Mouse (Mus musculus): ENCODE measurements around the gene Glud1.

Glud1 gene

DNA sequence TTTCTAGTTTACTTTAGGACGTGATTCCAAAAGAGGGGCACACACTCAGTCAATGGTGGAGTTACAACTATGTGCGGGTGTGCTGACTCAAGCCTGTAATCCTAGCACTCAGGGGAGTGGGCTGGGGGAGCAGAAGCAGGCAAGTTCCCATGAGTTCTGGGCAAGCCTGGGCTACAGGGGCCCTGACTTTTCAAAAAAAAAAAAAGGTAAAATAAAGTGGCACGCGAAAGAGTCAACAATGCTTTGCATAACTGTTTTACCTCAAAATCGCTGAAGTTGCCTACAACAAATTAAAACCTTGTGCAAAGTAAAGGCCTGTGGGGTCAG, 657 bp upstream of the Glud1 start:
- in situ Hi-C loops (cut with MboI; ENCODE audit: unreplicated experiment in 2 of 2), result loop anchor here in 1 of 2 experiments (25.0 kb wide), 1 partner anchor 1123 kb away; the partner anchor contains the start of gene Wdfy4

- in situ Hi-C loops (cut with MboI; ENCODE audit: unreplicated experiment in 2 of 2), result loop anchor here in 1 of 2 experiments (25.0 kb wide), 1 partner anchor 1124 kb away; the partner anchor contains the start of gene Wdfy4
Measured at GRCm38 (mm10) chr14:34311021-34311631, 599 bp downstream of the Glud1 start.

GRCm38 (mm10) chr14:34311691-34312090, 1.2 kb downstream of the Glud1 start:
- in situ Hi-C loops (cut with MboI; ENCODE audit: unreplicated experiment in 2 of 2), result loop anchor here in 1 of 2 experiments (25.0 kb wide), 1 partner anchor 1124 kb away; the partner anchor contains the start of gene Wdfy4

GRCm38 (mm10) chr14:34312339-34313048, 2.0 kb downstream of the Glud1 start:
- in situ Hi-C loops (cut with MboI; ENCODE audit: unreplicated experiment in 2 of 2), result loop anchor here in 1 of 2 experiments (25.0 kb wide), 1 partner anchor 1125 kb away; the partner anchor contains the start of gene Wdfy4

GRCm38 (mm10) chr14:34313612-34314011, 3.1 kb downstream of the Glud1 start:
- in situ Hi-C loops (cut with MboI; ENCODE audit: unreplicated experiment in 2 of 2), result loop anchor here in 1 of 2 experiments (25.0 kb wide), 1 partner anchor 1126 kb away; the partner anchor contains the start of gene Wdfy4

DNA sequence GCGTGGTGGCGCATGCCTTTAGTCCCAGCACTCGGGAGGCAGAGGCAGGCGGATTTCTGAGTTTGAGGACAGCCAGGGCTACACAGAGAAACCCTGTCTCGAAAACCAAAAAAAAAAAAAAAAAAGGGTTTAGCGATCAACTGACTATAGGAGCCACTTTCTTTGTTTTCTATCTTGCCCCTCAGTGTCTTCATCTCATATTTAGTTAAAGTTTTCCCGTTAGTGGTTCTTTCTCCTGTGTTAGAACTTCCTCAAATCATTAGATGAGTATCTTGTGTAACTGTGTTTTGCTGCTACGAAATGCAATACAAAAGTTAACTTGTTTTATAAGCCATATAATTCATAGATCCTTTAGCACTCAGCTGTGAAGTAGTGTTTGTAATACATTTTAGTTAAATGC, 3.9 kb downstream of the Glud1 start:
- in situ Hi-C loops (cut with MboI; ENCODE audit: unreplicated experiment in 2 of 2), result loop anchor here in 1 of 2 experiments (25.0 kb wide), 1 partner anchor 1127 kb away; the partner anchor contains the start of gene Wdfy4

DNA sequence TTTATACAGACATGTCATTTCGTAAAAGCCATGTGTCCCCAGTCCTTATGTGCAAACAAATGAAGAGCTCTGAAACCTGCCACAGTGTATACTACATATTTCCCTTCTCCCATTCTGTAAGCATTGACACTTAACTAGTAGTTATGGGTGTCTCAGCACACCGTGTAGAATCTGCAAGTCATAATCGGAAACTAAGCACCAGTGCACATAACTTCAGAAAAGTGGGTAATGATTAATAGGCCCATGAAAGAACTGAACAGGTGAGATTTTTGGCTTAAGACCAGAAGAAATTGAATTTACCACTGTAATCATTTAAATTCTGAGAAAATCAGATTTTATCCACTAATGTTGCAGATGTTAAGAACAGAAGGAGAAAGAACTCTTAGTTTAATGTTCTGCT, 4.3 kb downstream of the Glud1 start:
- in situ Hi-C loops (cut with MboI; ENCODE audit: unreplicated experiment in 2 of 2), result loop anchor here in 1 of 2 experiments (25.0 kb wide), 1 partner anchor 1127 kb away; the partner anchor contains the start of gene Wdfy4

- in situ Hi-C loops (cut with MboI; ENCODE audit: unreplicated experiment in 2 of 2), result loop anchor here in 1 of 2 experiments (25.0 kb wide), 1 partner anchor 1129 kb away; the partner anchor contains the start of gene Wdfy4
Measured at GRCm38 (mm10) chr14:34316346-34316745, 5.8 kb downstream of the Glud1 start.

GRCm38 (mm10) chr14:34317431-34317830, 6.9 kb downstream of the Glud1 start:
- in situ Hi-C loops (cut with MboI; ENCODE audit: unreplicated experiment in 2 of 2), result loop anchor here in 1 of 2 experiments (25.0 kb wide), 1 partner anchor 1130 kb away; the partner anchor contains the start of gene Wdfy4

DNA sequence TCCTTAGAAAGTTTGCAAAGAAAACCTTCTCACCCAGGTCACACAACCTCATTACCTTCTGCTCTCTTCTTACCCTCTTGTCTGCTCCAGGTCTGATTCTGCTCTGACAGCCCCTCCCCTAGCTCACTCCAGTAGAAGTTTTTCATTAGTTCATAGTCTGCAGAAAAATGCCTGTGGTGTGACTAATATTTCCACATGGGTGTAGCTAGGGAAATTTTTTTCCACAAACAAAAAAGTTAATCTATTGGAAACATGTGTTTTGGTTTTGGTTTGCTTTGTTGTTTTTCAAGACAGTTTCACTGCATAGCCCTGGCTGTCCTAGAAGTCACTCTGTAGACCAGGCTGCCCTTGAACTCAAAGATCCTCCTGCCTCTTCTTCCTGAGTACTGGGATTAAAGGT, 7.6 kb downstream of the Glud1 start:
- in situ Hi-C loops (cut with MboI; ENCODE audit: unreplicated experiment in 2 of 2), result loop anchor here in 1 of 2 experiments (25.0 kb wide), 1 partner anchor 1131 kb away; the partner anchor contains the start of gene Wdfy4

GRCm38 (mm10) chr14:34323576-34324085, 13.1 kb downstream of the Glud1 start:
- in situ Hi-C loops (cut with MboI; ENCODE audit: unreplicated experiment in 2 of 2), result loop anchor here in 1 of 2 experiments (5.0 to 25.0 kb wide), 2 partner anchors 51 to 1136 kb away; partner anchors contain the start of gene Wdfy4

DNA sequence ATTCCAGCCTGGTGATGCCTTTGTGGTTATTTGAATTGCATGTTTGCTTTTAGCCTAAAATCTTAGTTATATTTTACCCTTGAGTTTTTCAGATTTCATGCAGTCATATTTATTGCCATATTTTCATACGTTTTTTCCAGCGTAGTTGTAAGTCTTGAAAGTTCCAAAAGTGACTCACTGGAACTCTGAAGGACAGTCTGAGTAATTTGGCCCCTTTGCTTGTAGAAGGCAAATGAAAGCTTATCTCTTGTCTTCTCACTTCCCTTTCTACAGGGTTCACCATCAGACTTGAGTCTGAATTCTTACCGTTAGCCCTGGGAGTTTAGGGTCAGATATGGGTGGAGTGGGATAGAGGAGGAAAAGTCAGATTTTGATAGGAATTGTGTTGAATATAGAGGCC, 16.1 kb downstream of the Glud1 start:
- in situ Hi-C loops (cut with MboI; ENCODE audit: unreplicated experiment in 2 of 2), result no loop called here

DNA sequence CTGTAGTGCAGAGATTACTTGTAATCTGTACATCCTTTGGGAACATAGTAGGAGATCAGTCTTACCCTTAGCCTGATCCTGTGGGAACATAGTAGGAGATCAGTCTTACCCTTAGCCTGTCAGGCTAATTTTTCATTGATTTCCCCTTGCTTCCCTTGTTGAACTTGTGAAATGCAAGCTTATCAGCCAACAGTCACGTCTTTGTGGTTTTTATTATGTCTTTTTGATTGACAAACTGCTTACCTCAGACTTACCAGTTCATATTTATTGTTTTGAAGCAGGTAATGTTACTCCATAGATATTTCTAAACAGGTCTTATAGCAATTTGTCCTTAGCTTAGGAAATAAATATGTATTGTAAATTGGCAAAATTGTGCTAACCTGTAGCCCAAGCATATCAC, 17.1 kb downstream of the Glud1 start:
- in situ Hi-C loops (cut with MboI; ENCODE audit: unreplicated experiment in 2 of 2), result no loop called here

DNA sequence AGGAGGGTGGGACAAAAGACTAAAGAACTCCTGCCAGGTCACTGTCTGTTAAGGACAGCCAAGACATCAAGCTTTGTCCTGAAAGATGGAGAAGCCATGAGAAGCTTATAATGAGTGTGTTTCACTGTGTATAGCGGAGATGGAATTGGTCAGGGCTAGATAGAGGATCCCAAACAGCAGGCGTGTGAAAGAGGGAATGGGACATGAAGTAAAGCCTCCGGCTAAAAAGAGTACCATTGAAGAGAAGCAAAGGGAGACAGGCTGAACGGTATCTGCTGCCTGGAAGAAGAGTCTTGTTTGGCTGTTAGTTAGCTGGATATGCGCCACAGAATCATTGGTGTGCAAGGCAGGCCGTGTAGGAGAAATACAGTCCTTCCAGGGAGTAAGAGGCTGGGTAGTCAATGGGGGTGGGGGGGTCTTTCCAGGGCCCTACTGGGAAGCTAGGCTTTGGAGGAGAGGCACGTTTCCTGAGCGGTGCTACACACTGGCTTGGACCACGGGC, 20.2 kb downstream of the Glud1 start:
- in situ Hi-C loops (cut with MboI; ENCODE audit: unreplicated experiment in 2 of 2), result loop anchor here in 1 of 2 experiments (5.0 kb wide), 1 partner anchor 58 kb away; no protein-coding TSS in a partner anchor

GRCm38 (mm10) chr14:34331886-34332285, 21.4 kb downstream of the Glud1 start:
- in situ Hi-C loops (cut with MboI; ENCODE audit: unreplicated experiment in 2 of 2), result loop anchor here in 1 of 2 experiments (5.0 kb wide), 1 partner anchor 60 kb away; no protein-coding TSS in a partner anchor

GRCm38 (mm10) chr14:34332476-34332875, 21.9 kb downstream of the Glud1 start:
- in situ Hi-C loops (cut with MboI; ENCODE audit: unreplicated experiment in 2 of 2), result loop anchor here in 1 of 2 experiments (5.0 kb wide), 1 partner anchor 60 kb away; no protein-coding TSS in a partner anchor

DNA sequence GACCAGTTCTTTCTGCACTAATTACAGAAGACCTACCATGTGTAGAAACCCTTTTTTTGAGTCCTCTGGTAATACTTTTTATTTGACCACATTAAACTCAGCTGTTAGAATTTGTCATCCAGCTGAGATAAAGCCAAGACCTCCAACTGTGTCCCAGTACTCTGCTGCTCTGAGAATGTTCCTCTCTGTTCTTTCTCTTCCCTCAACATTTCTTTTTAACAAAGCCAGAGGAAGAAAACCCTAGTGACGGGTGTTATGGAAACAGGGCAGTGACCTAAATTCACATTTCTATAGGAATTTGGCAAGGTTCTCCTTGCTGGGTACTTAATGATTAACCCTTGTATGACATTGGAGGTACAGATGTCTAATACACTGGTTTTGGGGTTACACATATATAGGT, 28.9 kb downstream of the Glud1 start:
- in situ Hi-C loops (cut with MboI; ENCODE audit: unreplicated experiment in 2 of 2), result no loop called here

DNA sequence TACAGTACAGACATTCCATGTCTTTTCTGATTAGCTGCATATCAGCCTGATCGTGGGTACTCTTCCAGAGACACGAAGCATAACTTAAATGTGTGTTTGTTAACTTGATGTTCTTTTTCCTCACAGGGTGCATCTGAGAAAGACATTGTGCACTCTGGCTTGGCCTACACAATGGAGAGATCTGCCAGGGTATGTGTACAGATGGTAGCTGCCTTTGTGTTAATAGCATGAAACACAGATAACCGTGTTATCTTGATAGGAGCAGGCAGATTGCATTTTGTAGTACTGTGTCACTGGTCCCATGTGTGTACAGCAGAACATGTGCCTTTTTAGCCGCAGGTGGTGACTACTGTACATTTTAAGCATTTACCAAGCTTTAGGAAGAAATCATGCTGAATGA, 31.5 kb downstream of the Glud1 start:
- in situ Hi-C loops (cut with MboI; ENCODE audit: unreplicated experiment in 2 of 2), result no loop called here

- in situ Hi-C loops (cut with MboI; ENCODE audit: unreplicated experiment in 2 of 2), result no loop called here
Measured at GRCm38 (mm10) chr14:34343078-34343477, 32.6 kb downstream of the Glud1 start.

GRCm38 (mm10) chr14:34344361-34344760, 33.8 kb downstream of the Glud1 start:
- in situ Hi-C loops (cut with MboI; ENCODE audit: unreplicated experiment in 2 of 2), result no loop called here
